Mouse (Mus musculus) C2C12 (cell line): ENCODE results near the gene Srsf9. TPM values are rescaled to one million over a fixed set of nuclear protein-coding genes. Genes with fewer than 3 reads are reported as not detected.

Experiments
- H3K27me3 ChIP-seq: one replicate; pipeline ENCODE4 v1.6.1; 2011; ENCODE audit not compliant: control insufficient read depth, insufficient read depth, insufficient read length
- H3K36me3 ChIP-seq: one replicate; pipeline ENCODE4 v1.6.1; 2011; ENCODE audit not compliant: control insufficient read depth, insufficient read depth
- H3K4me3 ChIP-seq: one replicate; pipeline ENCODE4 v1.5.1; 2011; ENCODE audit warnings: mild to moderate bottlenecking, control low read depth; ENCODE audit not compliant: poor library complexity, insufficient read depth, severe bottlenecking
- H3K79me2 ChIP-seq: one replicate; pipeline ENCODE4 v1.6.1; 2011; ENCODE audit not compliant: control insufficient read depth, insufficient read depth
- H3K79me3 ChIP-seq: one replicate; pipeline ENCODE4 v1.6.1; 2011; ENCODE audit warnings: low read depth, control low read depth
- H3ac ChIP-seq: one replicate; pipeline ENCODE3; 2011; ENCODE audit warnings: low read depth; ENCODE audit not compliant: control insufficient read depth, insufficient read length
- CEBPB ChIP-seq: IDR thresholded peaks from one replicate; pipeline ENCODE4 v1.6.1; 2011; ENCODE audit warnings: low read depth, mild to moderate bottlenecking, control low read depth, moderate library complexity
- CTCF ChIP-seq: IDR thresholded peaks from one replicate; pipeline ENCODE4 v1.5.1; 2011; ENCODE audit not compliant: control insufficient read depth, insufficient read depth, insufficient read length
- FOSL1 ChIP-seq: IDR thresholded peaks from one replicate; pipeline ENCODE4 v1.8.0; 2011; ENCODE audit warnings: mild to moderate bottlenecking, low read length; ENCODE audit not compliant: poor library complexity, insufficient read depth, severe bottlenecking
- MAX ChIP-seq: IDR thresholded peaks from one replicate; pipeline ENCODE4 v1.6.1; 2011; ENCODE audit warnings: mild to moderate bottlenecking, control low read depth
- MYOD1 ChIP-seq: IDR thresholded peaks from one replicate; pipeline ENCODE4 v1.6.1; 2011; ENCODE audit warnings: low read depth; ENCODE audit not compliant: control insufficient read depth, insufficient read length
- MYOG ChIP-seq: IDR thresholded peaks from one replicate; pipeline ENCODE4 v1.6.1; 2011; ENCODE audit not compliant: control insufficient read depth, insufficient read length; ENCODE audit errors: extremely low read depth
- USF1 ChIP-seq: IDR thresholded peaks from one replicate; pipeline ENCODE4 v1.6.1; 2011; ENCODE audit warnings: low read depth, mild to moderate bottlenecking, control low read depth, moderate library complexity
- polyA plus RNA-seq: library from polyadenylated mRNA; unstranded; fragments of >200 nt; fragmentation: generic; extraction: Trizol; gene quantifications from one replicate; pipeline ENCODE4 v1.2.1, GENCODE M21; 2012; ENCODE audit warnings: missing spikeins

Gene Srsf9
- polyA plus RNA-seq, 1 experiment: 113 TPM

DNA sequence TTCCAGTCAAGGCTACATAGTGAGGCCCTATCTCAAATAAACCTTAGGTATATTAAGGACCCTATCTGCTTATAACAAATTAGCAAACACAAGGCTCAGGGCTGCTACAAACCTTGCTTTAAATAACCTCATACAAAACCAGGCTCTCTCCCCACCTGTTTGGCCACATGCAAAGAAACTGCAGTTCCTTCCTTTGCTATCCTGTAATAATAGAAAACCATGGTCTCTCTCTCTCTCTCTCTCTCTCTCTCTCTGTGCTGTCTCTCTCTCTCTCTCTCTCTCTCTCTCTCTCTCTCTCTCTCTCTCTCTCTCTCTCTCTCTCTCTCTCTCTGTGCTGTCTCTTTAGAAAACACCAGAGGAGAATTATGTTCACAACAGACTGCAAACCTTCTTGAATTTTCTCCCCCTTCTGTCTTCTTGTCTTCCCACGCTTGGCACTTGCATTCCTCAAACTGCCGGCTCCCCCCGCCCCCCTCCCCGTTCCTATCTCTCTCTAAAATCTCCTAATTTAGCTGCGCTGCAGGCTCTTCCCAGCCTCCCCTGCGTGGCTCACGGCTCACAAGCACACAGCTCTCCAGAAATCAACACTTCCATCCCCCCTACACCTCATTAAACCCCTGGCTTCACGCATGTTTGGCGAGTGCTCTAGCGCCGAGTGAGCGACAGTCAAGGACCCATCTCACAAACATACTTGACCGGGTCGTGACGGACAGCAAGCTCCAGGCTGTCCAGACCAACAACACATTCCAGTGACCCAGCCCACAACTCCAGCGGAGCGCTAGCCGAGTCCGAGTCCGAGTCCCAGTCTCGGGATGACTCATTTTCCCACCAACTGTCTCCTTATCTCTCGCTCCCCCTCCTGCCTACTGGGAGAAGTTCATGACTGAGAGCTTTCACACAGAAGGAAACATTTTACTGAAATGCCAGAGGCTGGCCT is 7.7 kb upstream of the Srsf9 start:
- H3ac ChIP-seq: peak overlapping the region; percentile 14
- peak overlapping the region; percentile 23 for H3K4me3 ChIP-seq
- no peaks in the 10 kb centered on the region for H3K79me2 ChIP-seq
- no peaks in the 10 kb centered on the region for H3K79me3 ChIP-seq
- no peaks in the 10 kb centered on the region for H3K36me3 ChIP-seq
- TF ChIP-seq FOSL1 (peak; percentile 51), MAX (no peak), USF1 (no peak), CTCF (peak; percentile 7), CEBPB (no peak), MYOD1 (no peak)
- H3K27me3 ChIP-seq: no peaks in the 10 kb centered on the region

DNA sequence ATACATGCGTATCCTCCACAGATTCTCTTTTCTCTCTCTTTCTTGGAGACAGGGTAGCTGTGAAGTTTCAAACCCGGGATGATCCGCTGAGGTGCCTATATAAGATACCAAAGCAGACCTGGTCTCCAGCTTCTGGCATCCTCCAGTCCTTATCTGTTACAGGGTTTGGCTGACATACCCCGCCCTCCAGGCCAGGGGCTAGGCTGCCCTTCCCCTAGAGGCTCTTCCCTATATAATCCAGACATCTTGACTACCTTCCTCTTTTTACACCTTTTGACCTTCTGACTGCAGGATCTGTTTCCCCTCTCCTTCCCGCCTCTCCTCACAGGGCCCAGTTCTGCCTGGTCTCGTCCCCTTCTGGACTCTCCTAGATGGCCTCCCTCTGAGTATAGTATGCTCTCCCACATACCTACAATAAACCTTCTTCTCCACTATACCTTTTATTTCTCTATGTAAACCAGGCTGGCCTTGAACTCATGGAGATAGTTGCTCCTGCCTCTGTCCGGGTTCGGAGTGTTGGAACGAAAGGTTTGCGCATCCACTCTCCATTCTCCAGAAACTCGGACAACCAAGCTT is 633 bp upstream of the Srsf9 start:
- peaks cover 55% of the 10 kb centered on the region for H3K79me2 ChIP-seq
- H3K79me3 ChIP-seq: peaks cover 39% of the 10 kb centered on the region
- peak overlapping the region; percentile 86 for H3ac ChIP-seq
- peak overlapping the region; percentile 78 for H3K4me3 ChIP-seq
- TF ChIP-seq CEBPB (no peak), MYOG (no peak), MYOD1 (no peak), MAX (no peak), USF1 (no peak), CTCF (no peak)
- H3K36me3 ChIP-seq: peaks cover 20% of the 10 kb centered on the region
- H3K27me3 ChIP-seq: no peaks in the 10 kb centered on the region

DNA sequence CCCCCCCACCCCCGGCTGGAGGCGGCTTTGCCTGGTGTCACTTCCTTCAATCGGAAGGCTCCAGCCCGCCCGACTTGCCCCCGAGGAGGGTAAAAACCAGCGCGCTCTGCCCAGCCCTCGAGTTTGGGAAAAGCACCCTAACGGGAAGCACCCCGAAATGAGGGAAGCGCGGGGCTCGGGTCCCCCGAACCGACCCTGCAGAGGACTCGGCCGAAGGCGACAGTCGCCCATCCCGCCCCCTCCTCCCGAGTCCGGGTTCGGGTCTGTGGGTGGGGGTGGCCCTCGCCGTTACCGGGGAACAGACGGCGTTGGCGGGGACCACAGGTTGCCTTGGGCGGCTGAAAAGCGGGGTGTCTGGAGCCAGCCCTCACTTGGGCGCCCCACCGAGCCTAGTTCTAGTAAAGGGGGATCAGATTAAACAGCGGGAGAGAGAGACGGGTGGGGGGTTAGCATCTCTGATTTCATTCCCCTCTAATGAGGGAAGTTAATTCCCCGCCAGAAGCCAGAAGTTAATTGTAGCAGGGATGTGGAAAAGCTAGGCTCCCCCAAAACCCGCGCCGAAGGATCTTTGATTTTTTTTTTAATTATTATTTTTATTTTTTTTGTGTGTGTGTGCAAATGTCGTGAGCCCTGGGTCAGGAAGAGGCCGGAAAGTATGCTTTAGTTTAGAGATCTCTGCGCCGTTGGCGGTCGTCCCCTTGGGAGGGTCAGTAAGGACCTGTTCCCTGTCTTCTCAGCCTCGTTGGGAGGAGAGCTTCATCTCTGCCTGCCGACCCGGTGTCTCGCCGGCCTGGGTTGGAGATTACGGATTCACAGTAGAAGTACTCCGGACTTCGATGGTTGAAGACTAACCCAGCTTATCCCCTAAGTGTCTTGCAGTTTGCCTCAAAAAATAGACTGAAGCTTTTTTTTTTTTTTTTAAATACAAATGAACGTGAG is 902 bp downstream of the Srsf9 start:
- Histone ChIP-seq H3K79me2 (peaks cover 69% of the 10 kb centered on the region), H3K79me3 (peaks cover 46% of the 10 kb centered on the region), H3K4me3 (peak overlapping the region; percentile 78), H3K27me3 (no peaks in the 10 kb centered on the region), H3ac (peak overlapping the region; percentile 78), H3K36me3 (peaks cover 36% of the 10 kb centered on the region)
- TF ChIP-seq MYOD1 (no peak), CTCF (no peak), MYOG (no peak), USF1 (no peak), FOSL1 (no peak), CEBPB (no peak), MAX (no peak)

DNA sequence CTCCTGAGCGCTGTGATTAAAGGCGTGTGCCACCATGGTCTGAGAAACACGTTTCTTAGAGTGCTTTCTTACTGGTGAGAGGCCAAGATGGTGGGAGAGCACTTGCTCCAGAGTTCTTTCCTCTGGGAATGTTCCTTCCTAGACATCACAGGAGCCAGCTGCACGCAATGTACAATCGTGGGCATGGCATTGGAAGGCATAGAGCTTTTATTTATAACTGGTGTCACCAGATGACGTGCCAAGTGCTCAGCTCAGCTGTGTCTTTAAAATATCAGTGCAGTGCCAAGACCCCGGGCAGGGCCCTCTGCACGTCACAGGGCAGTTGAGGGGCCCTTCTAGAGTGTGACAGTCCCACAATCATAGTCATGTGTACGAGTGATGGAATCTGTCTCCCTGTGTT is 4.0 kb downstream of the Srsf9 start:
- no peaks in the 10 kb centered on the region for H3K27me3 ChIP-seq
- H3K36me3 ChIP-seq: peaks cover 65% of the 10 kb centered on the region
- no peak overlapping the region for H3ac ChIP-seq
- peaks cover 47% of the 10 kb centered on the region for H3K79me3 ChIP-seq
- peaks cover 66% of the 10 kb centered on the region for H3K79me2 ChIP-seq
- TF ChIP-seq CTCF (no peak), MAX (no peak), MYOG (no peak), USF1 (no peak), FOSL1 (no peak), CEBPB (no peak), MYOD1 (no peak)
- no peak overlapping the region for H3K4me3 ChIP-seq

DNA sequence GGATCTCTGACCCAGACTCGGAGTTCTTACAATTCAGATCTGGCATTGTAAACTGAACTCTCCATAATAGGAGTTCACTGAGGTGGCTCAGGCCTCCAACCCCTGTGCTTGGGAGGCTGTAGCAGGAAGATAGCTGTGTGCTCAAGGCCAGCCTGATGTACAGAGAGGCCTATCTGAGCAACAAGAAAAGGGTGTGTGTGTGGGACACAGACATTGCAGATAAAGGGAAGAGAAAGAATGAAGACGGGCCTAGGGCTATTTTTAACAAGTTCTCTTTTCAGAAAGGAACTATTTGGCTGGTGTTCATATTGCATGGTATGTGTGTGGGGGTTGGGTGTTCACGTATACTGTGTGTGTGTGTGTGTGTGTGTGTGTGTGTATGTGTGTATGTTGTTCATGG is 6.6 kb downstream of the Srsf9 start:
- H3K36me3 ChIP-seq: peaks cover 69% of the 10 kb centered on the region

More for the DNA sequence above, 6.6 kb downstream of the Srsf9 start:
- Histone ChIP-seq H3ac (no peak overlapping the region), H3K27me3 (no peaks in the 10 kb centered on the region), H3K4me3 (no peak overlapping the region), H3K79me2 (peaks cover 42% of the 10 kb centered on the region), H3K79me3 (peaks cover 33% of the 10 kb centered on the region)
- TF ChIP-seq FOSL1: no peak
- TF ChIP-seq CEBPB: no peak
- TF ChIP-seq CTCF: no peak
- TF ChIP-seq MYOD1: no peak
- TF ChIP-seq MAX: no peak
- TF ChIP-seq USF1: no peak
- no peak for TF ChIP-seq MYOG
